Mouse (Mus musculus) retina, postnatal 1 day (tissue): ENCODE results near the gene Kifap3.

Source experiments
- DNase-seq: peaks from one replicate; pipeline ENCODE4 v3.0.0-alpha.2; 2012

The Kifap3 gene

GRCm38 (mm10) chr1:163898291-163898764 lies 118.9 kb downstream of the Kifap3 start:
- DNase-seq, result no peak

GRCm38 (mm10) chr1:163899575-163899974 lies 120.2 kb downstream of the Kifap3 start:
- DNase-seq, result no peak

DNA sequence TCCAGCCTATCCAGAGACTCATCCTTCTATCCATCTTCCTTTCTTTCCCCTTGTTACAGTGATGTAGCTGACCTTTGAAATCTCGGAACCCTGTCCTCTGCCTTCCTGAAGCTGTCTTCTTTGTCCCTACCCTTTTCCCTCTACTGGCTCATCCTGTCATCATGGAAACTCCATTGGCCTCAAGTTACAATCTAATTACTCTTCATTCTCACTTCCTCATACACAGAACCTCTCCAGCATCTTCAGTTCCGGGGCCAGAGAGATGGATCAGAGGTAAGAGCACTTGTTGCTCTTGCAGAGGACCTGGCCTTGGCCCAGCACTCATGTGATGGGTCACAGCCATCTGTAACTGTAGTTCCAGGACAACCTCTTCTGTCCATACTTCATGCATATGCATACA lies 120.8 kb downstream of the Kifap3 start:
- no peak for DNase-seq

GRCm38 (mm10) chr1:163903411-163903810 lies 124.0 kb downstream of the Kifap3 start:
- DNase-seq, result no peak

- DNase-seq, result no peak
These were observed 127.8 kb downstream of the Kifap3 start for GRCm38 (mm10) chr1:163907007-163907811.

DNA sequence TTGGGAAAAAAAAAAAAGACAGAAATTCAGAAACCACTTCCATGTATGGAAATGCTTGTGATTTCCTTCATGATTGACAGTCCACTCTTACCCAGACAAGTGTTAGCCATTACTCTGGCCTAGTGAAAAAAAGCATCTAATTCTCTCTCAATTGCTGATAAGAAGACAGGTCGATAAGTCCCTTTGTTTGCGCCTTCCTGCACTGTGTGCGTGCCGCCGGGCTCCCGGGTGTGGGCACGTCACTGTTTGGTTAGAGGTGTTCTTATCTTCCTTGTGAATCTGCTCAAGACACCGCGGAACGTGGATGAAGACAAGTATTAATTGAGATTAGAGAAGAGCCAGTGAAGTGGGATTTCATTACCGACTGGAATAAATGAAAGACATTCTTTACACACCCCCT lies 129.0 kb downstream of the Kifap3 start:
- no peak for DNase-seq

GRCm38 (mm10) chr1:163910343-163910742 lies 131.0 kb downstream of the Kifap3 start:
- DNase-seq, result peak; percentile 68

- DNase-seq, result no peak
These were observed 131.4 kb downstream of the Kifap3 start for GRCm38 (mm10) chr1:163910785-163911184.

GRCm38 (mm10) chr1:163911981-163912380 lies 132.6 kb downstream of the Kifap3 start:
- DNase-seq, result no peak

GRCm38 (mm10) chr1:163917349-163918160 lies 138.2 kb downstream of the Kifap3 start:
- no peak for DNase-seq

GRCm38 (mm10) chr1:163924093-163924492 lies 144.7 kb downstream of the Kifap3 start:
- no peak for DNase-seq

DNA sequence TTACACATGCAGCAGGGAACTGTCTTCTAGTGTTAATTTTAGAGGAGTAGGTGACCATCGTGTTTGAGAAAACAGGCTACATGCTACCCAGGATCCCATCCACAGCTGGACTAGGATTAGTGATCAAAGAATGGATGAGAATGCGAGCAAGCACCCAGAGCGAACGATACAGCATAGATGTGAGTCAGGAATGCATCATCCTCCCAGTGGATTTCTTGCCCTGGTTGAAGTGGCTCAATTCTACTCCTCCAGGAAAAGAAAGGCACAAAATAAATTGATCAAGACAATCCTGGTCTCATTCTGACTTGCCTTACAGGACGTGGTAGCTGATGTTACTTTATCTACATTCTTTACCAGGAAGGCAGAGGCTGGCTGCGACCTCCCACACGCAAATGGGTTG lies 149.5 kb downstream of the Kifap3 start, which contains the start of gene Scyl3:
Gene Scyl3 (plus strand): TSS at position 255 of the 400 bp plus-strand sequence.
- no peak for DNase-seq

- peak; percentile 96 for DNase-seq
These were observed 150.5 kb downstream of the Kifap3 start for GRCm38 (mm10) chr1:163929636-163930457.

- DNase-seq, result no peak
These were observed 151.0 kb downstream of the Kifap3 start for GRCm38 (mm10) chr1:163930458-163930794.

GRCm38 (mm10) chr1:163931801-163932200 lies 152.4 kb downstream of the Kifap3 start:
- DNase-seq, result no peak

DNA sequence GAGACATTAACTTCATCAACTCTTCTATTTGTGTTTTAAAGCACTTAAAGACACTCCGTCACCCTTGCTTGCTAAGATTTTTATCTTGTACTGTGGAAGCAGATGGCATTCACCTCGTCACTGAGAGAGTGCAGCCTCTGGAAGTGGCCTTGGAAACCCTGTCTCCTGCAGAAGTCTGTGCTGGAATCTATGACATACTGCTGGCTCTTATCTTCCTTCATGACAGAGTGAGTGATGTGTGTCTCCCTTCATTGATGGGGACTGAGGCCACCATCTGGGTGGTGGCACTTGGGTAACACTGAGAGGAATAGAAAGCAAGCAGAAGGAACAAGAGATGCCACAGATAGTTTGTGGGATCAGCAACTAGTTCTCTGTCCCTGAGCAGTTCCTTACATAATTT lies 155.2 kb downstream of the Kifap3 start:
- no peak for DNase-seq

DNA sequence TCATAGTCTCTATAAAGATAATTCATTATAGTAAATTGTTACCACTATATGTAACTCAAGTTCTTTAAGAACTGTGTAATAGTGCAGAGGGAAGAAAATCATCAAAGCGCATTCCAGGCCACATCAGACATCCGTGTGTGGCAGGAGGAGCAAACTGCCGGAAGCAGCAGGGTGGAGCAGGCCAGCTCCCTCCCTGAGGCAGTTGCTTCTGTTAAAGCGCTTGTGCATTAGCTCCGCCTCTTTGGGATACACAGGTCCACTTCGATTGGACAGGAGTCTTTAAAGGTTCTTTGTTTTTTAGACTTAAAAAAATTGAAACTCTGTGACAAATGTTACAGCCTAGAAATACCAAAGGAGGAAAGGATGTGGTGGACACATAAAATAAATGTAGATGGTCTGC lies 162.7 kb downstream of the Kifap3 start:
- no peak for DNase-seq

DNA sequence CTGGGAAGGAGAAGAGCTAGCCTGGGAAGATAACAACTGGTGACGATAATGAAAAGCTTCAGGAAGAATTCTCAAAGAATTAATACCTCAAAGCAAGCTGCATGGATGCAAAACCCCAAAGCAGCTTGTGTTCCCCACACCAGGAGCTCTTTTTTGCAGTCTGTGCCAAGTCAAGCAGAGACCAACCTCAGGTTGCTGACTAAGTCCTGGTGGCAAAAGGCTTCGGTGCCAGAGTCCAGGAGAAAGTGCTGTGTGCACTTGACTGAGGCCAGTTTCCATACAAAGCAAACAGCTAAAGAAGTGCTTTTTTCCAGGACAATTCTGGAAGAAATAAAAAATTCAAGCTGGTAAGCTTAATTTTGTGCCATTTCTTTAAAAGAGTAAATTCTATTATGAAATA lies 174.0 kb downstream of the Kifap3 start:
- no peak for DNase-seq

GRCm38 (mm10) chr1:163958036-163958435 lies 178.7 kb downstream of the Kifap3 start:
- DNase-seq, result no peak

GRCm38 (mm10) chr1:163964008-163964689 lies 184.8 kb downstream of the Kifap3 start:
- no peak for DNase-seq
